Mouse (Mus musculus) skeletal muscle tissue, adult 2 months (tissue): ENCODE data around the gene Olfr1424.
A peak's percentile ranks its signal among the peaks of the same experiment; 100 is the strongest.
"Not testable (repeated sequence)": the region's sequence is repeated elsewhere in the genome, so short reads cannot be mapped to it uniquely, and the experiment has no call there.

ENCODE experiments used
- DNase-seq: peaks from one replicate; pipeline ENCODE4 v3.0.0-alpha.2; 2012; ENCODE audit warnings: low read depth, low spot score

Gene Olfr1424

DNA sequence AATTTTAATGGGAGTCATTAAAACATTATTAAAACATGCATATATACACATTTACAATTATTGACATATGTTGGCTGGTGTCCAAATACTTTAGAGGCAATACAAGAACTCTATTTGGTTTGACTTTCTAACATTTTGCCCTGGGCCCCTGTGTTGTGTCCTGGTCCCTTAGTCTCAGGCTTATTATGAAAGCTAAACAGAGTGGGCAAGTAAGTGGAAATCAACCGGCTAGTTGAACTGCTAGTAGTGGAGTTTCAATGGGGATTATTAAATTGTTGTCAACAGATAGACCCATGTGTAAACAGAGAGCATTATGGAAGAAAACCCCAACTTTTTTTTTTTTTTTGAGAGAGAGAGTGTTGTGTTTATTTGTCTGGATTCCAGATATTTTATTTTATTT, at the start of gene Olfr1424:
Gene Olfr1424 (minus strand): TSS at position 101 of the 400 bp plus-strand sequence.
- DNase-seq = not testable (repeated sequence)

DNA sequence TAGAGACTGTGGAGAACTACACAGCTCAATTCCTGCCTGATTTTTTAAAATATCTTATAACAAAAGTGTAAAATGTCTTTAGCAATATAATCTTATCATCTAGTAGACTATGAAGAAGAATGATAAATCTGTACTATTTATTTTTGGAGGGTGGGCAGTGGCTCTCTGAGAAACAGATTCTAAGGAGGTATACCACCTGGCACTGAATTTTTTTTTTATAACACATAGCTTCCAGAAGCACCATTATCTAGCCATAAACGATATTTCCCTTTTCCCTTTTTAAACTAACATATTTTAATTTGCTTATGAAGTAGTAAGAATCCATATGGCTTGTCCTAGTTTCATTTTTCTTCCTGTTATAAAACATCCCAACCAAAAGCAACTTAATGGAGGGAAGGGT, 42.1 kb upstream of the Olfr1424 start:
- DNase-seq = no peak

DNA sequence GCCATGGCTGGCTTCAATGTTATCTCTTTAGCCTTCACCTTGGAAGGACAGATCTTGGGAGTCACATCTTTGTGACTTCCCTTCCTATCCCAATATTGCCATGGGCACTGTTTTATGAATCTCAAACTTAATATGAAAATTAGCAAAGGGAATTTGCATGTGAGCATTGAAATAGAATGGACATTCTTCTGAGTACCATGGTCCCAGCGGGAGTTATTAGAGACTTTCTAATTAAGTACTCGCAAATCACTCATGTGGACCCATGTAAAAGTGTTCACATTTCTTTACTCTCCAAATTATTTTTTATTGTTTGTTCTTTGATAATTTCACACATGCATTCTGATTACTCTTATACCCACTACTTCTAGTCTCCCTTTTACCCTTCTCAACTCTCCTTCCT, 40.8 kb upstream of the Olfr1424 start, which contains the start of gene Olfr1427:
Gene Olfr1427 (minus strand): TSS at position 101 of the 400 bp plus-strand sequence.
- DNase-seq = no peak

DNA sequence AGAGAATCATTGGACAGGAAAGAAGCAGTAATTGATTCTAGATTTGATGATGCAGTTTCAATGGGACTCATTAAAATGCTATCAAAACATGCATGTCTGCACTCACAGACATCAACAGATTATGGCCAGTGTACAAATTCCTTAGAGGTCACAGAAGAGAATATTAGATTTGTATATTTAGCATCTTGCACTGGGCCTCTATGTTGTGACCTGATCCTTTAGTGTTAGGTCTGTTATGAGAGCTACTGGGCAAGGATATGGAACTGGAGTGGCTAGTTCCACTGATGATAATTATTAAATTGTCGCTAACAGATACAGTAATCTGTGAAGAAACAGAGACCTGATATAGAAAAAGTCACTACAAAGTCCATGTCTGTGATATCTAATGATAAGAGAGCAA, 29.4 kb upstream of the Olfr1424 start, which contains the start of gene Olfr1426:
Gene Olfr1426 (minus strand): TSS at position 101 of the 400 bp plus-strand sequence.
- no peak for DNase-seq

DNA sequence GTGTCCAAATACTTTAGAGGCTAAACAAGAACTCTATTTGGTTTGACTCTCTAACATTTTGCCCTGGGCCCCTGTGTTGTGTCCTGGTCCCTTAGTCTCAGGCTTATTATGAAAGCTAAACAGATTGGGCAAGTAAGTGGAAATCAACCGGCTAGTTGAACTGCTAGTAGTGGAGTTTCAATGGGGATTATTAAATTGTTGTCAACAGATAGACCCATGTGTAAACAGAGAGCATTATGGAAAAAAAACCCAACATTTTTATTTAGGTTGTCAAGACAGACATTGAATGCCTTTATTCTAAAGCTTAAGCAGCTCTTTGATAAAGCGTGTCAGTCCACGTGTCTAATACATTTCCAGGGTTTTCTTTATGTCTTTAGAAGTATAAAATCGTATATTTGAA, 15.1 kb upstream of the Olfr1424 start, which contains the start of gene Olfr1425:
Gene Olfr1425 (minus strand): TSS at position 101 of the 400 bp plus-strand sequence.
- DNase-seq = not testable (repeated sequence)

DNA sequence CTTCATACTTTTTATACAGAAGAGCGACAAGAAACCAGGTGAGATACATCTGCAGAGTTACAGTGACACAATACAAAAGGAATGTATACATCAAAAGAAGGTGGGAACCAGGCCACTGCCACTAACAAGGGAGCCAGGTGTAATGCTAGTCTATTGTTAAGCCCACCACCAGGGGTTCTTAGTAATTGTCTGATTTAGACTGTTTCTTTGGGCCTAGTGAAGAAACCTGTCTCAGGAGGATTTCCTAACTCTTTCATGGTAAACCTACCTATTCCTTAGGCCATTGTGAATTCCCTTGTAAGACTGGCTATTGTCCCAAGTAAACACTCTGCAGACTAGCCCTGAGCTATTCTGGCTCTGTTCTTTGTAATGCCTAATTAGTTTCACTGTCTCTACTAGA, 7.1 kb upstream of the Olfr1424 start:
- DNase-seq = not testable (repeated sequence)

DNA sequence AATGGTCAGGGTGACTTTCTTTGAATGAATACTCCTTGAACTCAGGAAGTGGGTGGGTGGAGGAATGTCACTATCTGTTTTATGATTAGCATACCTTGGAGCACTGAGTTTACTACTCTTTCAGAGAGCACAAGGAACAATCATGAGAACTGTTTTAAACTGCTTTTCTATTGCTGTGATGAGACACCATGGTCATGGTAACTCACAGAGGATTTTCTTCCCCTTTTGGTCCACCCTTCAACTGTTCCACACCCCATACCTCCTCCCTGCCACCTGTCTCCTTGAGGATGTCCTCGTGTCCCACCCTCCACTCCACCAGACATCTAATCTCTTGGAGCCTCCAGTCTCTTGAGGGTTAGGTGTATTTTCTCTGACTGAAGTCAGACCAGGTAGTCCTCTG, 5.3 kb upstream of the Olfr1424 start:
- not testable (repeated sequence) for DNase-seq

DNA sequence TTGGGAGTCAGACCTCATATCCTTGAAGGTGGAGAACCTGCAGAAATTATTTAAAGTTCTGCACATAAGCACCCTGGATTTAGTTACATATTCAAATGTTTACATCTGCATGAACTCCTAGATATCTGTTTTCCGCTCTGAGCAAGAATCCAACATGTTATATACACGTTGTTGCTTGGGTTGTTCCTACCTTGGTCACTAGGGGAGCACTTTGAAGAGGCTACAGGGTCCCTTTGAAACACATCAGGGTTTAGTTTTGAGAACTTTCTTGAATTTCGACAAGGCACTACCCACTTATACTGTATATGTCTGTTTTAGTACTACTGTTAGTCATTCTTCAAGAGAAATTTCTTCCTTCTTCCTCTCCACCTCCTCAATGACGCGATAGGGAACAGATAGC, 19.3 kb downstream of the Olfr1424 start:
- DNase-seq = no peak

DNA sequence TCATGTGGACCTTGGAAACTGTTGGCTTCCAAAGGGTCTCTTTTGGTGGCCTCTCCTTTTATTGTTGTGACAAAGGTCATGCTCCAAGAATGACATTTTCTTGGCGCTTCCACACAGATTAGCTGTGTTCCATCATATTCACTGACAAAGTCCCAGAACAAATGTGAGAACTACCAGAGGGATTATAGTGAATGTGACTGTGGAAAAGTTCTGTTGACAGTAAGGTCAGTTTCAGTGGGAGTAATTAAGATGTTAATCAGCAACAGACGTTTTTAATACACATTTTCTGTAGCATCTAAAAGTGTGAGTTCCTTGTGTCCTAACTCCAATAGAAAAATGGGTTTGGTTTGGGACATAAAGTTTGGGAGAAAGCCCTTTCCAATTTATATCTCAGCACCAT, 21.3 kb downstream of the Olfr1424 start, which contains the start of gene Olfr1423:
Gene Olfr1423 (minus strand): TSS at position 101 of the 400 bp plus-strand sequence.
- no peak for DNase-seq

DNA sequence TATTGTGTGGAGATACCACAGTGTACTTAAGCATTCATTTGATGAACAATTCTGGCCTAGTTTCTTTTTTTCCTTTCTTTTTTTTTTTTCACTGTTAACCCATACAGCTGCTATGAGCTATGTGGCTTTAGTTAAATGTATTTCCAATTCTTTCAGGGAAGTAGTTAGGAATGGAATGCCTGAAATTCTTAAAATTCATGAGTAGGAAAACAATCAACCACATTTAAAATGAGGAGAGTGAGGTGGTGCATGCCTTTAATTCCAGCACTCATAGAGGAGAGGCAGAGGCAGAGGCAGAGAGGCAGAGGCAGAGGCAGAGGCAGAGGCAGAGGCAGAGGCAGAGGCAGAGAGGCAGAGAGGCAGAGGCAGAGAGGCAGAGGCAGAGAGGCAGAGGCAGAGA, 24.8 kb downstream of the Olfr1424 start:
- DNase-seq = no peak

DNA sequence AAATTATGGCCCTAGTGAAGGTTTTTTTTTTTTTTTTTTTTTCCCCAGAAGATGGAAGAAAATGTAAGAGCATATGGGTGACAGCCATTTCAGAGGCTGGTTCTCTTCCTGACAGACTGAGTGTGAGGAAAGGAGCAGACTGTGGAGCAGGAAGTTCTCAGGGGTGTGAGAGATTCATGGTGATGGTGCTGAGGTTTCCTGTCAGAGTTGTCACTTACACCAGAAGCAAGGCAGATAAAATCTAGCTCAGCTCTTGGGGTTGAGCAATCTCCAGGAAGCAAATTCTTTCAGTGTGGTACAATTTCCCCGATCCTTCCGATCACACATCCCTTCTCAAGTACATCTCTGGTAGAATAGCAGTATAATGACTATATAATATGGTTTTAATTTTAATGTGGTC, 35.9 kb downstream of the Olfr1424 start:
- DNase-seq = no peak

DNA sequence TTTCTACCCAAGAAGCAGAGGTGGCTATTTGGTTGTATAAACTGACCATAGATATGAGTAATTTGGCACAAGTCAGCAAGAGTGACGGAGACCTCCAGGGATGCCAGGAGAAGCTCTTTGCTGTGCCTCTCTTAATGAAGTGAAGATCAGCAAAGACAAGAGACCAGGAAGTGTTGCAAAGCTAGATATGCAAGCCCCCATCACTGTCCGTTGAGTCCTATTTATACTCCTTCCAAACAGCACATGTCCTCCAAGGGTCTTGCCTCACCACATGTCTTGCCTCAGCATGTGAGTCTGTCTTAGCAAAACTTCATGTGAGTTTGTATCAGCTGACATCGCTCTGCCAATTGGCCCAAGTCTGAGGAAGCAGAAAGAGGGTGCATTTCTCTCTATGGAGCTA, 37.1 kb downstream of the Olfr1424 start:
- DNase-seq = no peak

DNA sequence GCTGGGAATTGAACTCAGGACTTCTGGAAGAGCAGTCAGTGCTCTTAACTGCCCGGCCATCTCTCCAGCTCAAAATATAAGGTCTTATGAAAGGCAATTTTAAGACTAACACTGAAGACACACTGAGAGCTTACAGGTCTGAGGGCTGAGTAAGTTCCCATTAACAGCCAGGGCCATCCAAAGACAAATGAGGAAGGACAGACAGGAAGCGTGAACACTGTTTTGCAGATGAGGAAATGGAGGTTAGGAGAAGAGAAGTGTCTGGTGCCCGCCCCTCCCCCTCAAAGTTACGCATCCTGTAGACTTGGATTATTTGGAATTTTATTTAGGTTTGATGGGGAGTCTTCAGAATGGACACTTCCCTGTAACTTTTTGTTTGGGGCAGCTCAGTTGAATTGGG, 38.3 kb downstream of the Olfr1424 start:
- no peak for DNase-seq

DNA sequence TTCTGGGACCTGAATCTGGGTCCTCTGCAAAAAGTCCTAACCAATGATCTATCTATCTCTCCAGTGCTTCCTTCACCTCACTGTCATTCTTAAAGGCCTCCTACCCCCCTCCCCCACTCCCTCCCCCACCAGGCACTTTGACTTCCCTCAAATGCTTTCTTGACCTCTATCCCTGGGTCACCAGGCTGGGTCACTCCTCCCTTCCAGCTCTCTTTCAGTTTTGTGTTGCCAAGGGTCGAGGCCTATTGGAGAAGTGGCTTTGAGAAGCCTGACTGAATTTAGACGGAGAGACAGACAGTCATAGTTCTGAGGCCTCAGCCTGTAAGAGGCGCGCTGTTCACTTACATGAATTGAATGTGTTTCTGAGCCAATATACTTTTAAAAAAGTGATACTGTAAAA, 46.3 kb downstream of the Olfr1424 start:
- DNase-seq = no peak

DNA sequence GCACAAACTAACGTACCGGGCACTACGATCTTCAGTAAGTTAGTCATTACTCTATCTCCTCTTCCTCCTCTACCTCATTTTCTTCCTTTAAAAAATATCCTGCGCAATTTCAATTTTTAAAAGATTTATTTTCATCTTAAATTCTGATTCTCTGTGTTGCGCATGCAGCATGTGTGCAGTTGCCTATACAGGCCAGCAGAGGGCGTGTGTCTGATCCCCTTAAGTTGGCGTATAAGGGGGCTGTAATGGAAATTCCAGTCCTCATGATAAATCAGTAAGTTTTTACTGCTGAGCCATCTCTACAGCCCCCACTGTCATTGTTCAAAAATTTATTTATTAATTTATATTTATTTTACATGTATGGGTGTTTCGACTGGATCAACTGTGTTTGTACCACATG, 46.8 kb downstream of the Olfr1424 start:
- DNase-seq = no peak

DNA sequence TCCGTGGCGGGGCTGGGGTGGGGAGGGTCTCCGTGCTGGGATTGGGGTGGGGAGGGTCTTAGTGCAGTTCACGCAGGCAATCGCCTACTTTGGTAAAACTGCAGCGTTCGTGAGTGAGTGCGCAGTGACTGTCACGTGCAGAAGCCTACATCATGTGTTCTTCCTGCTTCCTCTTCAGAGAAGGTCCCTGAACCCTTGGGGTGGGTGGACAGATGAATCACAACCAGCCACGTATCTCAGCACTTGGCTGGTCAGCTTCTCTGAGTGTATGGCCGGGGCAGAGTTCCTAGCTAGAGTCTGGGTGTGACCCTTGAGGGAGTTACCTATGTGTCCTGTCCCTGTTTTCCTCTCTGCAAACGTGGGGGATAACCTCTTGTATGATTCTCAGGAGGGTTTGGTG, 49.3 kb downstream of the Olfr1424 start:
- DNase-seq = peak; percentile 60

DNA sequence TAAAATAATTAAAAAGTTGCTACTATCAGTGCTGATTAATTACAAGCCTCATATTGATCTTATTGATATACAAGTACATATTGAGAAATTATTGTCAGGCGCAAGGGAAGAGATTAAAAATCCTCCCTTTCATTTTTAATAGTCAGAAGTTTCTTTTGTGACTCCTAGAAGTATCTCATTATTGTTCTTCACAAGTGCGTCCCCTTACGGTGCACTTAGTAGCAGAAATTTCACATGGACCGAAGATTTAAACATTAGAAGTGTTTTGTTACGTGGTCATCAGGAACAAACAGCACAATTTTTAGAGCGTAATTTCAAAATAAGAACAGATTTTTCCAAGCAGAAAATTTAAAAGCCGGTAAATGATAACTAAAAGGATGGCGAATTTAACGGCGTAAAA, 49.9 kb downstream of the Olfr1424 start:
- DNase-seq = no peak

DNA sequence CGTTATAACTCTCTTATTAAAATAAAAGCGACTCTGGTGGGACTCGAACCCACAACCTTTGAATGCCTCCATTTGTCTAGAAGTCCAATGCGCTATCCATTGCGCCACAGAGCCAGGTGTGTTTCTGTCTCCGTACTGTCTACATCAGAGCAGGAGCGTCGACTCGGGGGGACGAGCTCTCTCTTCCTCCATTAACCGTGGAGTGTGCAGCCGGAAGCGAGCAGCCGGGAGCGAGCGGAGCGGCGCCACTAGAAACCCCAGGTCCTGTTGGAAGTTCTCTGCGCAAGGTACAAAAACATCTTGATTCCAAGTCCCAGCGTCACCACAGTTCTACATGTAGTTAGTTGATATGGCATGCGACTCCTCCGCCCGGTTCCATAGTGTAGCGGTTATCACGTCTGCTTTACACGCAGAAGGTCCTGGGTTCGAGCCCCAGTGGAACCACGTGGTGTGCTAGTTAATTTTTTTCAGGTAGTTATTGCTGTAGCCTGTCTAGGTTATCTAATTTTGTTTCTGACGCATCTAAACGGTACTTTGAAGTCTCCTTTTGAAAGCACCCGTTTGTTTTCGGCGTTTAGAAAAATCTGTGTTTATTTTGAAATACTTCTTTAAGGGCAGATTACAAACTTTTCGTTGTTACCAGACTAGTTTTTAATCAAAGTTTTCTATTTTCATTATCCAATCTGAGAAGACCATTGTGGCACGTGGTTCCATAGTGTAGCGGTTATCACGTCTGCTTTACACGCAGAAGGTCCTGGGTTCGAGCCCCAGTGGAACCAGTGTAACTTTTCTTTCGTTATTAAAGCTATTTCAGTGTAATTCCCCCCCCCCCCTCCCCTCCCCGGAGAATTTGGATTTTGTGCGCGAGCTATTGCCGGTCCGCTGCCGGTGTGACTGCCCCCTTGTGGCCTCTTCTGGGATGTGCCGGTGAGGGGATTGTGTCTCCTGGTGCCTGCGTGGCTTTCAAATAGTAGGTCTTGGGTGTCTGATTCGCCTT, 50.6 kb downstream of the Olfr1424 start:
- peak; percentile 94 for DNase-seq

DNA sequence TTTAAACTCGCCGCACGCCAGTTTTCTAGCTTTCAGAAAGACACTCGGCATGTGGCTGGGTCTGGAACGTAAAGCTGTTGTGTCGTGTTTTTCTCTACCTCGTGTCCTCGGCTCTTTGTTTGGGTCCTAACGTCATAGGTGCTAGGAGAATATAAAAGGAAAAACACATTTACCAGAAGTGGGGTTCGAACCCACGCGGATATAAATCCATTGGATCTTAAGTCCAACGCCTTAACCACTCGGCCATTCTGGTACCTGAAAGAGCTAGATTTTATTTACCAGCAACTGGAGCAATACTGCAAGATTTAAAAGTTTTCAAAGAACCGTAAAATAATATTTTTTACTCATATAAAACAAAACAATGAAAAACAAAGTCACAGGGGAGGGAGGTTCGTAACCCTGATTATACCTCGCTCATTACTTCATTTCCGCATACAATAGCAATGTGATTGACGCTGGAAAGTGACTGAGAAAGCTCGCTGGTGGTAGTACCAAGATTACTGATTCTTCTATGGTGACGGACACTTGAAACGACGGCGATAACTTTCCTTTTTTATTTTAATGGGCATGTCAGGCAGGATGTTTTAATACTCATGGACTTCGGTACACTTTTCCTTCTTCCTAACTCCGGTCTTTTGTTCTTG, 51.4 kb downstream of the Olfr1424 start:
- peak; percentile 90 for DNase-seq

DNA sequence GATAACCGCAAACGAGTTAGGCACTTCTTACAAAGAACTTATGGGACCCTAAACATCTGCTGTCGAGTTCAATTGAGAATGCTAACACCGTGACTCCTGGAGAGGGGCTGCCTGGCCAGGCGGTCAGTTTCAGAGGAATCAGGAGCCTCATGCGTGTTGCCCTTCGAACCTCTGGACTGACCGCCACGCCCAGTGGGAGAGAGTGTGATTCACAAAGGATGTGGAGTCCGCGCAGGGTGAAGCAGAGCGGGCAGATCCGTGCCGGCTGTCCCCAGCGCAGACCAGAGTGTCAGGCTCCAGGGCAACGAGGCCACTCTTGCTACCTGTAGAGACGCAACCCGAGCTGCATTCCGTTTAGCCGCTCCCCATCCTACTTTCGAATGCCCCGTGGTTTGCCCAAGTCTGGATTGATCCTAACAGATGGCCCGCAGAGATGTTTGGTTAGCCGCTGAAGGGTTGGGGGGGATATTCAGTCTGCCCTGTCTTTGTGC, 52.2 kb downstream of the Olfr1424 start:
- peak; percentile 44 for DNase-seq

DNA sequence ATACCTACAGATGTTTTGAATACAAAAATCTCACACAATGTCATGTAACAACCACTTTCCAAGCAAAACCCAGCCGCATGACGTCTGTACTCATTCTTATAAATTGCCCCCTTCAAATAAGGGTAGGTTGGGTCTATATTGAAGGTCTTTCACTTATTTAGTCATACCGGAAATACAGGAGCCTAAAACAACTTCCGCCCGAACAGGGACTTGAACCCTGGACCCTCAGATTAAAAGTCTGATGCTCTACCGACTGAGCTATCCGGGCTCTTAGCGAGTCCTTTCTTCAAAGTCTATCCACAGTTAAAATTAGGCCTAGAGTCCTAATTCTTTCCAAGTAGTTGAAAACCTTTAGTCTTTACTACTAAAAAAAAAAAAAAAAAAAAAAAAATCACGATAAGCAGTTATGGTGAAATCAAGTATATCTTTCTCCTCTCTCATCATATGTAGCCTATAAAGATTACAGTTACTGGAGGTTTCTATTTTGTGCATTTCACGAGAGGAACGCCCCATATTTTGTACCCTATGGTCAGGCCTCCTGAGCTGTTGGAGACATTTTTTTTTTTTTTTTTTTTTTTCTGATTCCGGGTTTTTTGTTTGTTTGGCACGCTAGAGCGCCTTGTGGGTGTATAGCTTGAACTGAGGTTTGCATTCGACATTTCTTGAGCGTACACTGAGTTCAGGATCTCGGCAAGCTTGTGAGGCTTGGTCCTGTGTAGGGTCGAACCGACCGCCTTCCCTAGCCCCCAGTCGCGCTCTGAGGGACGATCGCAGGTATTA, 52.8 kb downstream of the Olfr1424 start:
- DNase-seq = peak; percentile 86
